Comparison of ENCODE assay signal across 17 mouse cellular contexts in genomic region chr14:98994218-98994617, GRCm38 (mm10). TPM values are rescaled to one million over a fixed set of nuclear protein-coding genes. Genes with fewer than 3 reads are reported as not detected.
"Had no signal": no experiment of that assay in that cellular context is flagged by ENCODE, and none has a peak within 500 bp of the region (broad histone marks: within the 10 kb centered on the region; RNA-seq: fewer than 3 reads in every experiment).

Rpl36a-ps1 (minus strand) TSS chr14:98994318.

- DNase-seq: kidney, adult 2 months; kidney, postnatal 25 days; left cerebral cortex, postnatal 4 days; lung, adult 2 months; lung, postnatal 36 days; right cerebral cortex, postnatal 14 days; thymus, adult 2 months; thymus, postnatal 25 days had no signal

- H3K4me2 ChIP-seq: liver, embryonic 11.5 days; liver, embryonic 15.5 days; midbrain, embryonic 11.5 days; stomach, embryonic 15.5 days had no signal

- H3K36me3 ChIP-seq: liver, embryonic 15.5 days; stomach, embryonic 15.5 days had no signal

- H3K9ac ChIP-seq: liver, embryonic 15.5 days; stomach, embryonic 15.5 days had no signal

- H3K27ac ChIP-seq: liver, embryonic 15.5 days; stomach, embryonic 15.5 days had no signal

- H3K4me1 ChIP-seq: liver, embryonic 15.5 days; megakaryocyte, embryonic 14.5 days; stomach, embryonic 15.5 days had no signal

- ATAC-seq: lung, postnatal 0 days; midbrain, embryonic 16.5 days had no signal

- H3K4me3 ChIP-seq: liver, embryonic 15.5 days; megakaryocyte, embryonic 14.5 days; stomach, embryonic 15.5 days had no signal

- H3K27me3 ChIP-seq: liver, embryonic 15.5 days; megakaryocyte, embryonic 14.5 days; stomach, embryonic 15.5 days had no signal

- H3K9me3 ChIP-seq: liver, embryonic 15.5 days; stomach, embryonic 15.5 days had no signal

RNA-seq across cellular contexts. Expression of gene Rpl36a-ps1, which starts in this region (rescaled TPM):
- polyA plus RNA-seq: kidney, adult 2 months; lung, adult 2 months; spleen, adult 2 months; testis, adult 2 months; thymus, adult 2 months had no signal
